Mouse (Mus musculus): ENCODE results near the gene Fyttd1. TPM values are rescaled to one million over a fixed set of nuclear protein-coding genes. Genes with fewer than 3 reads are reported as not detected.
"Not testable (repeated sequence)": the region's sequence is repeated elsewhere in the genome, so short reads cannot be mapped to it uniquely, and the experiment has no call there.

Gene Fyttd1
- total RNA-seq, 2 experiments from 2014 or later: 122 to 135 TPM

DNA sequence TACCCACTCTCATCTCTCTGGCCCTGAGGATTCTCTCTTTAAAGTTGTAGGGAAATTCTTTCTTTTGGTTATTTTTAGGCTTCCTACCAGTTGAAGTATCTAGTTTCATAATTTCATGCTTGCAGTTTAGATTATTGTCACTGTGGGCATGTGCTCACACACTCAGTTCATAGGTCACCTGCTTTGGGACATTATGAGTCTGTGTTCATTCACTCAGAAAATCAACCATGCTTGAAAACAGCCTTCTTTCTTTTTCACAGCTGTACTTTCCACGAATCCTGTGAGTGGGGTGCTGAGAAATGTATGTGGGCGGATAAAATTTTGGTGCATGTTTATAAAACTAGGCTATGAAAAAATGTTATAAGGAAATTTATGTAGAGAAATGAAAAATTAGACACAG is 57.2 kb downstream of the Fyttd1 start:
- peak in 1 of 2 experiments; percentile 54 for DNase-seq (ENCODE audit: low spot score in 2 of 2)
- intact Hi-C loops (cut with DNase I): no loop called here

DNA sequence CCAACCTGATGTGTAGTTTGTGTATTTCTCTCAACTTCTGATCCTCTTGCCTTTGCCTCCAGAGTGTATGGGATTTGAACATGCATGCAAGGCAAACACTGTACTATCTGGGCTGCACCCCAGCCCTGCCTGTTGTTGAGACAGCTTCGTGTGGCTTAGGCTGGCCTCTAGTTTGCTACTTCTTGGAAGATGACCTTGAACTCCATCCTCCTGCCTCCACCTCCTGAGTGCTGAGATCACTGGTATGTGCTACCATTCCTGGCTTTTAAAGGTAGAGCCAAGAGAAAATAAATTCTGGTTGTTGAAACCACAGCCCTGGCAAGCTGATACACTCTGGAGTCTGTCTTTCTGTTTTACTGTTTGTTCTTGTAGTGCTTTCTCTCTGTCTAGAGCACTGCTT is 57.8 kb downstream of the Fyttd1 start:
- intact Hi-C loops (cut with DNase I): no loop called here
- no peak for DNase-seq (ENCODE audit: low spot score in 2 of 2)

DNA sequence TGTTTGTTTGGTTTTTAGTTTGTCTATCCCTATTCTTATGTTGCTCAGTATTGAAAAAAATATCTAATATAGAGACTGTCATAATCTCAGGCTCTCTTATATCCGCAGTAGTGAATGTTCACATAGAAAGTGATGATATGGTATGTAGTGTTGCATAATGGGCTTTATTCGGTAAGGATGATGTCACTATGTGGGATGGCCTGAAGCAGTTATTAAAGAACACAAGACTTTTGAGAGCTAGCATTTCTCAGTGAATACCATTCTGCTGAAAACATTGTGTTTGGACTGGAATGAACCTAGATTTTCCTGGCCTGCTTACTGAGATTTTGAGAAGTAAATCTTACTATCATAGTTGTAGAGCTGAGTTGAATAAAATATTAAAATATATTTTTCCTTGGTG is 60.1 kb downstream of the Fyttd1 start:
- intact Hi-C loops (cut with DNase I): no loop called here
- no peak for DNase-seq (ENCODE audit: low spot score in 2 of 2)

DNA sequence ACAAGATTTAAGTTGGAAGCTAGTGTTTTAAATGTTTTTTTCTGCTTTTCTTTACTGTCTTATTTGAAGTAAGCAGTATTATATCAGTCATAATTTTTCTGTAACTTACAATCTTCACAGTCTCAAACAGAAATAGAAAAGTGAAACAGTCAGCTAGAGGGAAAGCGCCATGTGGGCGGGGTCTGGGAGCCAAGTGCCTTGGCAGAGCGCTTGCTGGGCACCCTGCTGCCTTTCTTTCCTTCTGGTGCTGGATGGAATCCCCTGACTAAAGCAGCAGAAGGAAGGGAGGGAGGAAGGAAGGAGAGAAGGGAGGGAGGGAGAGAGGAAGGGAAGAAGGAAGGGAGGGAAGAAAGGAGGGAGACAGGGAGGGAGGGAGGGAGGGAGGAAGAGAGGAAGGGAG is 62.0 kb downstream of the Fyttd1 start:
- peak; percentile 44 to 67 for DNase-seq (ENCODE audit: low spot score in 2 of 2)
- intact Hi-C loops (cut with DNase I): not testable (repeated sequence)

DNA sequence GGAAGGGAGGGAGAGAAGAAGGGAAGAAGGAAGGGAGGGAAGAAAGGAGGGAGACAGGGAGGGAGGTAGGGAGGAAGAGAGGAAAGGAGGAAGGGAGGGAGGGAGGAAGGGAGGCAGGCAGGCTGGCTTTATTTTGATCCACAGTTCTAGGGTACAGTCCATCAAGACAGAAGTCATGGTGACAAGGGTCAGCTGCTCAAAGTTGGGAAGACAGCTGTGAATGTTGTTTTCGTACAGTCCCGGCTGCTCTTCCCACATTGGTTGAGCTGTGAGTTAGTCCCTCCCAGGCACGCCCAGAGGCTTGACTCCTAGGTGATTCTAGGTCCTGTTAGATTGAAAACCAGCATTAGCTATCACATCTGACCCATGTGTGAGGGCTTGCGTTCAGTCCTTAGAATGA is 62.4 kb downstream of the Fyttd1 start:
- DNase-seq (ENCODE audit: low spot score in 2 of 2); intact Hi-C loops (cut with DNase I): not testable (repeated sequence)

DNA sequence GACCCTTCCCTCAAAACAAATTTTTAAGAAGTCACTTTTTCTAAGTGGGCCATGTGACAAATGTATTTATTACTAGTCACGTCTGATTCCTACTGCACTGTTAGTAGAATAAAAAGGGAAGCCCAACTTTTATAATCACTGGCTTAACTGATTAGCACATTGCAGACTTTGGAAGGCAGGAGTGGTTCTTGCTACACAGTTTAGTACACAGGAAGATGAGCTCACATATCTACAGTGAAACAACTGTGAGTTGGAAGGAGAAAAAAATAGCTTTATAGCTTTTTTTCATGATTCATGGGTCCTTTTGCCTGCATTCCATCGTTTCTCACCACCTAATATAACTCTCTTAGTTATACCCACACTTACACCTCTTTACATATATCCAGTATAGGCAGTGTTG is 63.9 kb downstream of the Fyttd1 start:
- DNase-seq (ENCODE audit: low spot score in 2 of 2); intact Hi-C loops (cut with DNase I): not testable (repeated sequence)

DNA sequence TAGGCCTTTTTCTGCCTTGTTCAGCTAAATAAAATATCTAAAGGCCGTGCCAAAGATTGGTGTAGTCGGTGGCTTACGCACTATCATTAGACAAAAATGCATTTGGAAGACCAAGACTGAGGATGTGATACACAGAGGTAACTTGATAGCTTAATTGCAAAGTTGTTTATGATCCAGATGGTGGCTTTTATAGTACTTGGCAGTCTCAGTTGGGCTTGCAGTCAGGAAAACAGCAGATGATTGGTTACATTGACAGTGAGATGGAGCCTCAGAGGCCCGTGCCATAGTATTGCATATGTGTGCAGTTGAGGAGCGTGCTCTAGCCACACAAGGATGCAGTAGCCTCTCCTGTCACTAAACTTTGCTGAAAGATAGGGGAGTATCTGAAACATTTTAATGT is 65.4 kb downstream of the Fyttd1 start:
- intact Hi-C loops (cut with DNase I): no loop called here
- no peak for DNase-seq (ENCODE audit: low spot score in 2 of 2)

DNA sequence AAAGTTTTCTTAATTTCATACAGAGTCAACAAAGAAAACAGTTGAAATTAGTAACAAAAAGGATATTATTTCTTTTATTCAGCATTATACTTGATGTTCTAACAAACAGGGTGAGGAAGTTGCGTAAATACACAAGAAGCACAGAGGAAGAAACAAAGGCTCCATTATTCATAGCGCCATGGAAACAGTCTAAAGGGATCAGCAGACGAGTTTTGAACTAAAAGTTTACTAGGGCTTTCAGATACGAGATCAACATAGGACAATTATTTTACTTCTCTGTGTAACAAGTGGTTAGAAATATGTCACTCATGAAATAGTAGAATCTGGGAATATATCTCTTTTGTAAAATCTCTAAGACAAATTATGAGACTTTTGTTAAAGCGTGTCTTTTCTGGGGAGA is 68.1 kb downstream of the Fyttd1 start:
- no peak for DNase-seq (ENCODE audit: low spot score in 2 of 2)
- intact Hi-C loops (cut with DNase I): no loop called here

DNA sequence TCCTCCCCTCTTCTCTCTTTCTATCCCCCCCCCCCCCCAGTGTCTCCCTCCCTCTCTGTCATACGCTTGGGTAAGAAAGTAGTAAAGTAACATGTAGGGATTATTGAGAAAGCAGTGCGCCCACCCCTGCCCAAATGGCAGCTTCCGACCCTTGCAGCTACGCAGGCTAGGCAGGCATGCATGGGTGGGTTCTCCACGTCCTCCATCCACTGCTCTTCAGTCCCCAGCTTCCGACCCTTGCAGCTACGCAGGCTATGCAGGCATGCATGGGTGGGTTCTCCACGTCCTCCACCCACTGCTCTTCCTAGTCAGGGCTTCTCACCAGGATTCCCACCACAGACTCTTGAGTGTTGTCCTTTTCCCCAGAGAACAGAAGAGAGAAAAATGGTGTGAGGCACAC is 70.7 kb downstream of the Fyttd1 start:
- no peak for DNase-seq (ENCODE audit: low spot score in 2 of 2)
- intact Hi-C loops (cut with DNase I): no loop called here

DNA sequence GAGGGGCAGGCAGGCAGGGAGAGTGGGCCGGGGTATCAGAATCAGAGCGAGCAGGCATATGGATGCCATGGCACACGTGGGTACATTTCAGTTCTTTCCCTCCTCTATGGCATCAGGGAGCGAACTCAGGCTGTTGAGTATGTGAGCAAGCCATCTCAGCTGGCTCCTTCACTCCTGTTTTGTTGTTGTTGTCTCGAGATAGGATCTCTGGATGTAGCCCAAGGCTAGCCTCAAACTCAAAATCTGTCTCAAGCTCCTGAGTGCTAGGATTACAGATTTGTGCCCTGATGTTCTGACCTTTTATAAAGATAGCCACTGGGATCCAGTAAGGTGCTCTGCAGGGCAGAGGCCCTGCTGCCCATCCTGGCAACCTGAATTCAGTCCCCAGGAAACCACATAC is 71.4 kb downstream of the Fyttd1 start:
- DNase-seq (ENCODE audit: low spot score in 2 of 2): no peak
- intact Hi-C loops (cut with DNase I): no loop called here

DNA sequence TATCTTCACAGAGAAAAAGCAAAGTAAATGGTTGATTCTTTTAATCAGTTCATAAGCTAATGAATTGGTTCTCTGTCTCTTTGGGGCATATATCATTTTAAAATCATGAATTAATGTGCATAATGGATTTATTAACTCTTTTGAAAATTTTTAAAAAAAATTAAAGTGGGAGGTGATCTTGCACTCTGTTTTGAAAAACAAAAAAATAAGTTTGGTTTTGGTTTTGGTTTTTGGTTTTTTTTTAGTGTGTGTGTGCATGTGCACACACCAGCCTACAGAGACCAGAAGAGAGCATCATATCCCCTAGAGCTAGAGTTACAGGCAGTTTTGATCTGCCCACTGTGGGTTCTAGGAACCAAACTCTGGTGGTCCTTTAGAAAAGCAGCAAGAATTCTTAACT is 72.0 kb downstream of the Fyttd1 start:
- DNase-seq (ENCODE audit: low spot score in 2 of 2): no peak
- intact Hi-C loops (cut with DNase I): no loop called here

DNA sequence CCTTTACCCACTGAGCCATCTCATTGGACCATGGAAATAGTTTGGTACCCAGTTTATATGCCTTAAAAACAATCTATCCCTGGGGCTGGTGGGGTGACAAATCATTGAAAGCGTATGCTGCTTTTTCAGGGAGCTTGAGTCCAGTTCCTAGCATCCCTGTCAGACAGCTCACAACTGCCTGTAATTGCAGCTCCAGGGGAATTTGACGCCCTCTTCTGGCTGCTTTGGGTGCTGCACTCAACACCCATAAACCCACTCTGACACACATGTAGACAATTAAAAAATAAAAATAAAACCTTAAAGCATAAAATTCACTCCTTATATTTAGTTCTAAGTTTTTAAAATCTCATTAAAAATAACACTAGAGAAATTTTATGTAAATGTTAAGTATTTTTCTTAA is 73.8 kb downstream of the Fyttd1 start:
- DNase-seq (ENCODE audit: low spot score in 2 of 2): no peak
- intact Hi-C loops (cut with DNase I): no loop called here

DNA sequence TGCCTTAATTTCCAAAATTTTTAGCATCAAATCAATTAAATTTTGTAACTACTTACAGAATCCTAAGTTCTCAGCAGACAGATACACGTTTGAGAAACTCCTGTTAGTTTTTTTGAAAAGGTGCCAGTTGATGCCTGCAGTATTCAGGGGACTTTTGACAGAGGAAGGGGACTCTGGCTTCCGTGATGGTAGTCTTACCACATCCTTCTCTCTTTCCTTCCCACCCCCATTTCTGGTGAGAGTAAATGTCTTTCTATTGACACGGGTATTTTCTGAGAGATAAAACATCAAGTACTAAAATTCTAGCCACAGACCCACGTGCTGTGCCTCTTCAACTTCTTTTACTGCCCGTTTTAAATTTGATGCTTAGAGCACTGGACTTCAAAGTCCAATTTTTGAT is 76.5 kb downstream of the Fyttd1 start:
- intact Hi-C loops (cut with DNase I): no loop called here
- no peak for DNase-seq (ENCODE audit: low spot score in 2 of 2)

DNA sequence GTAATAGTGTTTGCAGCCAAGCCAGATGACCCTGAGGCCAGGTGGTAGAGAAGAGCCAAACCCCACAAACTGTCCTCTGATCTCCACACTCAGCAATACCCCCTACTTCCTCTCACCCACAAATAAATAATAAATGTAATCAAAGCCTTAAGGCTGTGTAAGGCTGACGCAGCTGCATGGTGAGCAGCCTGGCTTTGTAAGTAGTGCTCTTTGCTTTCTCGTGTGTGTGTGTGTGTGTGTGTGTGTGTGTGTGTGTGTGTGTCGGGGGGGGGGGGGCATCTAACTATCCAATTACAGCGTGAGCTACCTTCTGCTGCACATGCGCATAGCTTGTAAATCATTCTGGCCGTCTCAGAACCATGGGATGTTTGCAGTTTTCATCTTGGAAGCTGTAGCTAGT is 77.0 kb downstream of the Fyttd1 start:
- no peak for DNase-seq (ENCODE audit: low spot score in 2 of 2)
- intact Hi-C loops (cut with DNase I): no loop called here

DNA sequence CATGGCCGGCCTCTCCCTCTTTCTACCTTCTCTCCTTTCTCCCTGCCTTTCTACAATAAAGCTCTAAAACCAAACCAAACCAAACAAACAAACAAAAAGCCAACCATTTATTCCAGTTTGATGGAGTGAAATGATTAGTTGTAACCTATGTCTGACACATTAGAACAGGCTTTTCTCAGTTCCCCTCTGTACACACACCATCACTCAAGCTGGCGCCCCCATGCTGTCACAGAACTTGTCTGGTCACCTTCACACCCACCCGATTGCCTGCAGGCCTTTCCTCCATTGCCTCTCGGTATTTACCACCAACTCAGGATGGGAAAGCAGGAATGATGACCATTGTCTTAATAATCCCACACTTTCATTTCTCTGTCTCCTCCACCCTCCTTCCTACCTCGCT is 79.6 kb downstream of the Fyttd1 start:
- intact Hi-C loops (cut with DNase I): no loop called here
- DNase-seq (ENCODE audit: low spot score in 2 of 2): no peak

Other genes with a start within 250 kb of the Fyttd1 start
- 100 to 1,000 TPM; 112 TPM for gene Tnk2, start 233.6 kb upstream of the Fyttd1 start, total RNA-seq (2021)
- not detected for gene Muc4, start 141.6 kb upstream of the Fyttd1 start, total RNA-seq (2021)
- gene Muc20, start 80.1 kb upstream of the Fyttd1 start, total RNA-seq (2021): not detected
- not detected for gene Smbd1, start 67.0 kb upstream of the Fyttd1 start, total RNA-seq (2021)
- 10 to 100 TPM; 59.4 to 61.4 TPM for gene Rubcn, start 266 bp downstream of the Fyttd1 start, total RNA-seq (2021)
- gene Lrch3, start 36.6 kb downstream of the Fyttd1 start, total RNA-seq (2021): 10 to 100 TPM; 28.9 to 31.6 TPM
- 1 to 10 TPM; 4.4 to 6.2 TPM for gene Iqcg, start 178.7 kb downstream of the Fyttd1 start, total RNA-seq (2021)
- gene Rpl35a, start 179.0 kb downstream of the Fyttd1 start, total RNA-seq (2021): 100 to 1,000 TPM; 237 to 241 TPM
- 10 to 100 TPM; 17.7 to 20.7 TPM for gene Lmln, start 185.0 kb downstream of the Fyttd1 start, total RNA-seq (2021)